Mouse (Mus musculus) heart, postnatal 0 days (tissue): ENCODE data around the gene Cdk6. TPM values are rescaled to one million over a fixed set of nuclear protein-coding genes. Genes with fewer than 3 reads are reported as not detected.

Source experiments
- ATAC-seq: fragments of 200-750 bp; cut with Nextera tagmentation; 2 replicates; pipeline ENCODE4 v1.8.0; 2017; ENCODE audit warnings: low read depth, moderate number of reproducible peaks, moderate library complexity; ENCODE audit not compliant: insufficient read depth
- DNase-seq: peaks from one replicate; pipeline ENCODE4 v3.0.0-alpha.2; 2016; ENCODE audit warnings: low spot score
- H3K27ac ChIP-seq: fragments of 300-500 bp; sonication (generic); 2 replicates; pipeline ENCODE4 v1.5.1; 2014; ENCODE audit warnings: low read depth, mild to moderate bottlenecking
- H3K27me3 ChIP-seq: fragments of 300-500 bp; sonication (generic); 2 replicates; pipeline ENCODE4 v1.6.1; 2014; ENCODE audit warnings: low read length, mixed read lengths; ENCODE audit not compliant: control insufficient read depth, insufficient read depth
- H3K36me3 ChIP-seq: fragments of 300-500 bp; sonication (generic); replicated peaks from 2 replicates; pipeline ENCODE4 v1.6.1; 2014; ENCODE audit warnings: low read length, mixed read lengths; ENCODE audit not compliant: control insufficient read depth, insufficient read depth
- H3K4me1 ChIP-seq: fragments of 300-500 bp; sonication (generic); 2 replicates; pipeline ENCODE4 v1.6.1; 2014; ENCODE audit warnings: antibody characterized with exemption; ENCODE audit not compliant: control insufficient read depth, insufficient read depth
- H3K4me2 ChIP-seq: fragments of 300-500 bp; sonication (generic); 2 replicates; pipeline ENCODE4 v1.6.1; 2014; ENCODE audit warnings: low read depth, mild to moderate bottlenecking, low read length, moderate library complexity
- H3K4me3 ChIP-seq: fragments of 300-500 bp; sonication (generic); 2 replicates; pipeline ENCODE4 v1.5.1; 2014; ENCODE audit warnings: low read depth, low read length
- H3K9ac ChIP-seq: fragments of 300-500 bp; sonication (generic); replicated peaks from 2 replicates; pipeline ENCODE4 v1.6.1; 2014; ENCODE audit warnings: low read depth, low read length, mixed read lengths
- H3K9me3 ChIP-seq: fragments of 300-500 bp; sonication (generic); replicated peaks from 2 replicates; pipeline ENCODE4 v1.6.1; 2016; ENCODE audit warnings: low read length; ENCODE audit not compliant: control insufficient read depth
- CTCF ChIP-seq: IDR thresholded peaks from 2 replicates; pipeline ENCODE4 v1.5.1; 2016; ENCODE audit warnings: antibody characterized with exemption, control low read depth, low read depth
- EP300 ChIP-seq: IDR thresholded peaks from 2 replicates; pipeline ENCODE4 v1.6.1; 2016; ENCODE audit warnings: antibody characterized with exemption, low read depth
- WGBS: fragments of 180-500 bp; shearing (Covaris S2); extraction: QIAGEN DNeasy Blood & Tissue Kit; methylation state at CpG from one replicate; pipeline ENCODE4 v1.1.7; 2014; 5-methylcytosine and 5-hydroxymethylcytosine counted together
- polyA plus RNA-seq: library from polyadenylated mRNA; unstranded; fragments of >200 nt; fragmentation: Nextera tagmentation; extraction: Ambion mirVana; gene quantifications from 2 replicates; pipeline ENCODE4 v1.2.1, GENCODE M21; 2015
- total RNA-seq: library from RNA; depleted of rRNA; stranded (reverse); fragments of >200 nt; gene quantifications from 2 replicates; pipeline ENCODE4 v1.2.3, GENCODE M21; 2014; ENCODE audit warnings: low replicate concordance

Gene Cdk6
- total and polyA plus RNA-seq, 2 experiments from 2014 or later: 19.2 to 43.0 TPM

- Histone ChIP-seq H3K9me3 (no peaks in the 10 kb centered on the region), H3K9ac (no peak overlapping the region), H3K4me1 (peaks cover 48% of the 10 kb centered on the region), H3K27me3 (no peaks in the 10 kb centered on the region), H3K4me2 (peak overlapping the region; percentile 11; the same call in 1 of the 2 replicates), H3K27ac (peak overlapping the region; percentile 79), H3K36me3 (no peaks in the 10 kb centered on the region), H3K4me3 (no peak overlapping the region)
- DNase-seq (no peak), ATAC-seq (no peak)
- no peak for TF ChIP-seq EP300
- TF ChIP-seq CTCF: no peak
- WGBS: 31% methylated on average over 8 of the region's 8 CpGs
Observed at GRCm38 (mm10) chr5:3501564-3502001, 160.3 kb downstream of the Cdk6 start.

DNA sequence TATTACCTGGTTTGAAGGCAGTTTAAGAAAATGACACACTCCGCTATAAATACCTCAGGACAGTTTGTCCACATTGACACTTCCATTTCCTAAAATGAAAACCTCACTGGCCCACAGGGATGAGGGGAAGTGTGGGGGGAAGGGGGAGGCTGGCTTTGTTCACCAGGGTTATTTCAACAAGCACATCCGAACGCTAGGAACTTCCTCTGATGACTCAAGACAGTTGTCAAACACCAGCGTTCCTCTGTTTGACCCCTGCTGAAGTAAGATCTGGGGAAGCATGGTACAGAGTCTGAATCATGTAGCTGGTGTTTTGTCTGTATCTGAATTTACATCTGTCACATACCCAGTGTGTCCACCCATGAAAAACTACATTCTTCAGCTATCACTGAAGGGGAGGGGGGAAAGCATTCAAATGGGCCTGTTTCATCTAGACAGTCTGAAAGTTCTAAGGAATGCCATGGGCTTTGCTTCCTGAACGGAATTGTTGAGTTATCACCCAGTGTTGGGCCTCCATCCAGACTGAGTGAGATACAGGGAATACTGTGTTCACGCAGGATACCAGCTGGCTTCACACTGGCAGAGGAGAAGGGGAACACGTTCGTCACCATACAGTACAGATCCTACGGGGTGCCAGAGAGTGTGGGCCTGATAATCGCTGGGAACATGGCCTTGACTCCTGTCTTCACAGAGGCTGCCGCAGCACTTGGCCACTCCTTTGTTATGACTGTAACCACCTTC is 161.5 kb downstream of the Cdk6 start:
- TF ChIP-seq EP300 (no peak; the same call in 1 of the 2 replicates), CTCF (no peak)
- H3K36me3 ChIP-seq: no peaks in the 10 kb centered on the region
- H3K4me1 ChIP-seq: peaks cover 42% of the 10 kb centered on the region
- H3K27me3 ChIP-seq: no peaks in the 10 kb centered on the region
- H3K4me2 ChIP-seq: peak overlapping the region; percentile 19
- no peaks in the 10 kb centered on the region for H3K9me3 ChIP-seq
- H3K4me3 ChIP-seq: no peak overlapping the region
- WGBS: 23% methylated on average over 11 of the region's 11 CpGs
- peak; percentile 72 for DNase-seq
- peak; percentile 89 for ATAC-seq
- no peak overlapping the region for H3K9ac ChIP-seq
- H3K27ac ChIP-seq: peak overlapping the region; percentile 79

GRCm38 (mm10) chr5:3503373-3503772 is 162.1 kb downstream of the Cdk6 start:
- no peak for ATAC-seq
- H3K9me3 ChIP-seq: no peaks in the 10 kb centered on the region
- DNase-seq: no peak
- H3K27ac ChIP-seq: peak overlapping the region; percentile 79
- no peaks in the 10 kb centered on the region for H3K27me3 ChIP-seq
- 62% methylated on average over 4 of the region's 4 CpGs for WGBS
- peak overlapping the region; percentile 19; the same call in 1 of the 2 replicates for H3K4me2 ChIP-seq
- no peak overlapping the region for H3K9ac ChIP-seq
- TF ChIP-seq CTCF (no peak), EP300 (no peak)
- no peaks in the 10 kb centered on the region for H3K36me3 ChIP-seq
- H3K4me3 ChIP-seq: no peak overlapping the region
- H3K4me1 ChIP-seq: peaks cover 39% of the 10 kb centered on the region

DNA sequence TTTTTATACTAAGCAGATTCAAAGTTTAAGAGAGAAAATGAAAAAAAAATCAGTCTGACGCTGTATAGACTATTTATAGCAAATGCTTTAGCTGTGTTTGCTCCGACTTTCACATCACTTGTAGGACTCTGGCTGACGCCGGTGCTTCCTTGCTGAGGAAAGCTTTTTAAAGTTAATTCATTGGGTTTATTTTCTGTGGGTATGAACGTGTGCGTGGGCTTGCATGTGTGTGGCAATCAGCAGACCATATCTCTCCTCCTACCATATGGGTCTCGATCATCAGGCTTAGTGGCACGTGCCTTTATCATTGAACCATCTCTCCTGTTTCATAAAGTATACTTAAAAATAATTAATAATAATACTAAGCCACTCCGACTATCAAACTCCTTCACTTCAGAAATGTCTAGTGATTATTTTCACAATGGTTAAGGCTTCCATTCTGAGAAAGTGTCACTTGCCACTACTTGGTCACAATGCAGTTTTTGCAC is 162.6 kb downstream of the Cdk6 start:
- no peaks in the 10 kb centered on the region for H3K9me3 ChIP-seq
- WGBS: 55% methylated on average over 9 of the region's 9 CpGs
- H3K27ac ChIP-seq: no peak overlapping the region
- H3K4me2 ChIP-seq: no peak overlapping the region
- DNase-seq (no peak), ATAC-seq (no peak)
- no peak overlapping the region for H3K9ac ChIP-seq
- H3K36me3 ChIP-seq: no peaks in the 10 kb centered on the region
- H3K4me1 ChIP-seq: peaks cover 45% of the 10 kb centered on the region
- TF ChIP-seq CTCF: no peak
- TF ChIP-seq EP300: no peak
- no peak overlapping the region for H3K4me3 ChIP-seq
- no peaks in the 10 kb centered on the region for H3K27me3 ChIP-seq

DNA sequence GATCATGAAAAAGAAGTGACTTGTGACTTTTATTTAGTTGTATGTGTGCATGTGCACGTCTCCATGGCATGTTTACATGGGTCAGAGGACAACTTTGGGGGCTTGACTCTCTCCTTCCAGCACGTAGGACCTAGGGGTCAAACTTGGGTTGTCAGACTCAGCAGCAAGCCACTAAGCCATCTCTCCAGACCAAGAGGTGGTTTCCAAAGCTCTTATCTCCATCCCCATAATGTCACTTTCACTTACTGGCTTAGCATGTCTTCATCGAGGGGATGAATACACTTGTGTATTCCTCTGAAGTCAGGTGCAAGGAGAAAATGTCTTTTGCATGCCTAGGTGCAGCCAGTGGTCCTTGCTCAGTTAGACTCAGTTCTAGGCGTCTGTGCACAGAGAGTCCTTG is 163.2 kb downstream of the Cdk6 start:
- Histone ChIP-seq H3K4me1 (peaks cover 47% of the 10 kb centered on the region), H3K9me3 (no peaks in the 10 kb centered on the region), H3K27me3 (no peaks in the 10 kb centered on the region), H3K27ac (no peak overlapping the region), H3K9ac (no peak overlapping the region), H3K4me2 (no peak overlapping the region), H3K36me3 (no peaks in the 10 kb centered on the region), H3K4me3 (no peak overlapping the region)
- 74% methylated on average over 4 of the region's 4 CpGs for WGBS
- ATAC-seq (no peak), DNase-seq (no peak)
- TF ChIP-seq CTCF: no peak
- no peak for TF ChIP-seq EP300
